Mouse (Mus musculus): ENCODE data around the gene Swsap1. TPM values are rescaled to one million over a fixed set of nuclear protein-coding genes. Genes with fewer than 3 reads are reported as not detected.
A peak's percentile ranks its signal among the peaks of the same experiment; 100 is the strongest.

The Swsap1 gene
- polyA plus RNA-seq, 1 experiment from 2014 or later = 10.2 TPM

DNA sequence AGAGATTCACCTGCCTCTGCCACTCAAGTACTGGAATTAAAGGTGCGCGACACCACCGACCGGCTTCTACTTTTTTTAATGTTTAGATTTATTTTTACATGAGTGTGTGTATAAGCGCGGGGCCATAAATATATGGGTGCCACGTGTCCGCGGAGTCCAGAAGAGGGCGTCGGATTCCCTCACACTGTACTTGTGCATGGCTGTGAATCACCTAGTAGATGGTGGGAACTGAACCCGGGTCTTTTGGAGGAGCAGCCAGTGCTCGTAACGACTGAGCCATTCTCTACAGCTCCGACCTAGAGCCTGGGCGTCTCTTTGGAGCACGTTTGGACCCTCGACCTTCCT lies 358 bp upstream of the Swsap1 start:
- WGBS = under 1% methylated on average over 18 of the region's 18 CpGs
- 0 out of 2 replicates have a peak overlapping the region, but pooled peaks have one; percentile 33 for H3K27ac ChIP-seq (ENCODE audit: low read depth)
- peak overlapping the region; percentile 65 for H3K4me3 ChIP-seq (ENCODE audit: low read depth, low read length)
- H3K9me3 ChIP-seq (ENCODE audit: low read depth, low read length) = no peaks in the 10 kb centered on the region
- H3K9ac ChIP-seq = peak overlapping the region; percentile 27; the same call in 1 of the 2 replicates
- peak; percentile 65 for ATAC-seq (ENCODE audit: insufficient read depth)
- peaks cover 8% of the 10 kb centered on the region; the same call in 1 of the 2 replicates for H3K27me3 ChIP-seq (ENCODE audit: insufficient read depth, low read length)
- peak overlapping the region; percentile 67 for H3K4me2 ChIP-seq
- no peaks in the 10 kb centered on the region for H3K4me1 ChIP-seq (ENCODE audit: insufficient read depth)
- H3K36me3 ChIP-seq (ENCODE audit: insufficient read depth) = no peaks in the 10 kb centered on the region; the same call in 1 of the 2 replicates
- no peak for DNase-seq
- peak; percentile 49 for TF ChIP-seq CTCF (IDR thresholded peaks at IDR 0.05; ENCODE audit: low read depth)

DNA sequence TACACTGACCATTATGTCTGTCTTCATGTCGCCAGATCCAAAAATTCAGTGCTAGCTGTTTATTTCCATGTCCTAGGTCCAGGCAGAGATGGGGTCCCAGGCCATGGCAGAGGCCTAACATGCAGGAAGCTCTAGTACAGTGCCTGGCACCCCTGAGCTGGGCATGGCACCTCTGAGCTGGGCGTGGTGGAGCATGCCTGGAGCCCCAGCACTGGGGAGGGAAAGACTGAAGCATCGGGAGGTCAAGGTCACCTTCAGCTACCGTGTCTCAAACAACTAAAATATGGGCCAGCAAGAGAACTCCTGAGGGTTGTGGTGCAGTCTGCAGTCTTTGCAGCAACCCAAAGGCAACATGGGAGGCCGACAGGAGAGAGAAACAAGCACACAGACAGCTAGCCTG lies 2.8 kb downstream of the Swsap1 start:
- Histone ChIP-seq H3K9me3 (ENCODE audit: low read depth, low read length) (no peaks in the 10 kb centered on the region), H3K36me3 (ENCODE audit: insufficient read depth) (no peaks in the 10 kb centered on the region; the same call in 1 of the 2 replicates), H3K4me1 (ENCODE audit: insufficient read depth) (peaks cover 5% of the 10 kb centered on the region; the same call in 1 of the 2 replicates), H3K9ac (no peak overlapping the region), H3K27me3 (ENCODE audit: insufficient read depth, low read length) (peaks cover 28% of the 10 kb centered on the region), H3K4me2 (no peak overlapping the region), H3K27ac (ENCODE audit: low read depth) (no peak overlapping the region), H3K4me3 (ENCODE audit: low read depth, low read length) (no peak overlapping the region)
- 74% methylated on average over 5 of the region's 5 CpGs for WGBS
- DNase-seq (no peak), ATAC-seq (ENCODE audit: insufficient read depth) (no peak)
- no peak for TF ChIP-seq CTCF (IDR thresholded peaks at IDR 0.05; ENCODE audit: low read depth)

DNA sequence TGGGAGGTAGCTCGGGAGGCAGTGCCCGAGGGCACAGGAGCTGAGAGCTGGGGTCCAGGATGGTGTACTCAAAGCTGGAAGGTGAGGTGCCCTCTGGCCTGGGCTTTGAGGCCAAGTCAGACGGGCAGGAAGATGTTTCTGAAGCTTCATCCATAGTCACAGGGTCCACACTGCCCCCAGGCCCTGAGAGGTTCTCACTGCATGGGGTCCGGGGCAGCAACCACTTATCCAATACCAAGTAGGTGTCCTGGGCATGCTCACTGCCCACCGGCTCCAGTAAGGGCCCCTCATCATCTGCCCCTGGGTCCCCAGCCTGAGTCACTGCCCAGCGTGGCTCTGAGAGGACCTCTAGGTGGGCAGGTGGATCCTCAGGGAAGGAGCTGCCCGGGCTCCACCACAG lies 3.7 kb downstream of the Swsap1 start:
- Histone ChIP-seq H3K9ac (no peak overlapping the region), H3K4me1 (ENCODE audit: insufficient read depth) (peaks cover 5% of the 10 kb centered on the region; the same call in 1 of the 2 replicates), H3K4me2 (no peak overlapping the region), H3K9me3 (ENCODE audit: low read depth, low read length) (no peaks in the 10 kb centered on the region), H3K27me3 (ENCODE audit: insufficient read depth, low read length) (peaks cover 28% of the 10 kb centered on the region), H3K27ac (ENCODE audit: low read depth) (no peak overlapping the region), H3K4me3 (ENCODE audit: low read depth, low read length) (no peak overlapping the region), H3K36me3 (ENCODE audit: insufficient read depth) (no peaks in the 10 kb centered on the region; the same call in 1 of the 2 replicates)
- whole genome bisulfite sequencing = 86% methylated on average over 7 of the region's 7 CpGs
- ATAC-seq (ENCODE audit: insufficient read depth) (no peak), DNase-seq (no peak)
- no peak for TF ChIP-seq CTCF (IDR thresholded peaks at IDR 0.05; ENCODE audit: low read depth)

DNA sequence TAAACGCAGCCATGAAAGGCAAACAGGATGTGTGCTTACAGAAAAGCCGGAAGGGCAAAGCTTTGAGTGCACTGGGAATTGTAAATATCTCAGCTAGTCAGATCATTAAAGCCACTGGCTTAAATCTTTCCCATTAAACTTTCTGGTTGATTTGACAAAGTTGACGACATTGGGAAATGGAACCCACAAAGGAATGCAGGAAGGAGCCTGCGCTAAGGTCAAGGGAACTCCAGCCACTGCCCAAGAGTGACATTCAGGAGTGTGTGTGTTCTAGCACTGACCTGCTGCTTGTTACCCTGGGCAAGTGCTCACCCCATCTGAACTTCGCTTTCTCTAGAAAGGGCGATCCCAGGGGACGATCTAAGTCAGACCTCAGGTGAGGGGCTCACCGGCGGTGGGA lies 4.6 kb downstream of the Swsap1 start:
- Histone ChIP-seq H3K27me3 (ENCODE audit: insufficient read depth, low read length) (peaks cover 28% of the 10 kb centered on the region), H3K4me3 (ENCODE audit: low read depth, low read length) (no peak overlapping the region), H3K9ac (no peak overlapping the region), H3K4me1 (ENCODE audit: insufficient read depth) (peaks cover 5% of the 10 kb centered on the region; the same call in 1 of the 2 replicates), H3K9me3 (ENCODE audit: low read depth, low read length) (no peaks in the 10 kb centered on the region), H3K4me2 (peak overlapping the region; percentile 77; the same call in 1 of the 2 replicates), H3K27ac (ENCODE audit: low read depth) (no peak overlapping the region), H3K36me3 (ENCODE audit: insufficient read depth) (no peaks in the 10 kb centered on the region; the same call in 1 of the 2 replicates)
- TF ChIP-seq CTCF (IDR thresholded peaks at IDR 0.05; ENCODE audit: low read depth) = no peak
- DNase-seq (no peak), ATAC-seq (ENCODE audit: insufficient read depth) (no peak)
- 42% methylated on average over 9 of the region's 9 CpGs for WGBS

DNA sequence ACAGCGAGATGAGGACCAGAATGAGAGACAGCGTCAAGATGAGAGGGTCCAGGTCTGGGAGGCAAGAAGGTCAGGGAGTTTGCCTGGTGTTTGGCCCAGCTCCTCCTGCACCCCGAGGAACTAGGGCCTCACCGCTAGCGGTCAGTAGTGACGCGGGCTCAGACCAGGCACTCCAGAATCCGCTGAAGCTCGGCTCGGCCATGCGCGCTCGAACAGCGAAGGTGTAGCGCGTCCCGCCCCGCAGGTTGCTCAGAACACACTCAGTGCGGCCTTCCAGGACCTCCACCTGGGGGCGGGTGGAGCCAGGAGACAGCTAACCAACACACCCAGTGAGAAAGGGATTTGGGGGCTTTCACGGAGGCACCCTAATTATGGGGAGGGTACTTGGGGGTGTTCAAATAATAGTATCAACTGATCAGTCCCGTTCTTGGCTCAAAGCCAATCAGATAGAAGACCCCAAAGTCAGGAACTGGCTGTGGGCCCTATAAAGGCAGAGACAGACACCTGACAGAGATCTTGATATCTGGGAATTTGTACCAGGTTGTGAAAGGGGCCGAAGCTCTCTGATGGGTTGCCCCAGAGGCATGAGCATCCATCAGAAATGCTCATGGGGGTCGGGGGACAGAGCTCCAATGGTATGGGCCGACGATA lies 5.1 kb downstream of the Swsap1 start:
- peak; percentile 40 for TF ChIP-seq CTCF (IDR thresholded peaks at IDR 0.05; ENCODE audit: low read depth)
- peaks cover 5% of the 10 kb centered on the region; the same call in 1 of the 2 replicates for H3K4me1 ChIP-seq (ENCODE audit: insufficient read depth)
- H3K4me3 ChIP-seq (ENCODE audit: low read depth, low read length) = peak overlapping the region; percentile 45
- no peaks in the 10 kb centered on the region; the same call in 1 of the 2 replicates for H3K36me3 ChIP-seq (ENCODE audit: insufficient read depth)
- H3K27me3 ChIP-seq (ENCODE audit: insufficient read depth, low read length) = peaks cover 28% of the 10 kb centered on the region
- H3K4me2 ChIP-seq = peak overlapping the region; percentile 77
- 11% methylated on average over 26 of the region's 26 CpGs for WGBS
- no peak for ATAC-seq (ENCODE audit: insufficient read depth)
- no peak overlapping the region for H3K27ac ChIP-seq (ENCODE audit: low read depth)
- no peaks in the 10 kb centered on the region for H3K9me3 ChIP-seq (ENCODE audit: low read depth, low read length)
- peak; percentile 56 for DNase-seq
- H3K9ac ChIP-seq = no peak overlapping the region

DNA sequence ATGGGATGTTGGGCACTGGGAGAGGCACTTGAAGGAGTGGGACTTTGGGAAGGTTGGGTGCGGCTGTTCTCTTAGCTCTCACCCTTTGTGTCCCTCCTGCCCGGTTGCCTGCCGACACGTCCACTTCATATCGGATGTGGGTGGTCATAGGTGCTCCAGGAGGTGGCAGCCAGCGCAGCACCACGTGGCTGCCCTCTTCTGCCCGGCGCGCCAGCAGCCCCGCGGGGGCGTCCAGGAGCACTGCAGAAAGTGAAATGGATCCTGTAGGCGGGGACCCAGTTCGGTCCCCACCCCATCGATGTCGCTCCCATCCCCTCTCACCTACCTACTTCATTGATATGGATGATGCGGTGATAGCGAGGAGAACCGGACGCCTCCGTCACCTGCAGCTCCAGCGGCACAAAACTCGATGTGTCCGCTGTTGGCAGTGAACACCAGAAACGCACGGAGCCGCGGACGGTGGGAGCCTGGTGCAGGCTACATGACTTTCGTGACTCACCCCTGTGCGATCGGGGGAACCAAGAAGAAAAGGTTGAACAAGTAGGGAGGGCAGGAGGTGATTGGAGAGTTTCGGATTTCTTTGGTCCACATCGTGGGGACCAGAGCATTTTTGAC lies 5.9 kb downstream of the Swsap1 start:
- Histone ChIP-seq H3K27ac (ENCODE audit: low read depth) (no peak overlapping the region), H3K4me2 (peak overlapping the region; percentile 77), H3K4me1 (ENCODE audit: insufficient read depth) (peaks cover 5% of the 10 kb centered on the region; the same call in 1 of the 2 replicates), H3K9ac (peak overlapping the region; percentile 46), H3K36me3 (ENCODE audit: insufficient read depth) (no peaks in the 10 kb centered on the region; the same call in 1 of the 2 replicates), H3K9me3 (ENCODE audit: low read depth, low read length) (no peaks in the 10 kb centered on the region), H3K4me3 (ENCODE audit: low read depth, low read length) (peak overlapping the region; percentile 45), H3K27me3 (ENCODE audit: insufficient read depth, low read length) (peaks cover 28% of the 10 kb centered on the region)
- ATAC-seq (ENCODE audit: insufficient read depth) (no peak), DNase-seq (no peak)
- no peak for TF ChIP-seq CTCF (IDR thresholded peaks at IDR 0.05; ENCODE audit: low read depth)
- under 1% methylated on average over 35 of the region's 35 CpGs for WGBS

DNA sequence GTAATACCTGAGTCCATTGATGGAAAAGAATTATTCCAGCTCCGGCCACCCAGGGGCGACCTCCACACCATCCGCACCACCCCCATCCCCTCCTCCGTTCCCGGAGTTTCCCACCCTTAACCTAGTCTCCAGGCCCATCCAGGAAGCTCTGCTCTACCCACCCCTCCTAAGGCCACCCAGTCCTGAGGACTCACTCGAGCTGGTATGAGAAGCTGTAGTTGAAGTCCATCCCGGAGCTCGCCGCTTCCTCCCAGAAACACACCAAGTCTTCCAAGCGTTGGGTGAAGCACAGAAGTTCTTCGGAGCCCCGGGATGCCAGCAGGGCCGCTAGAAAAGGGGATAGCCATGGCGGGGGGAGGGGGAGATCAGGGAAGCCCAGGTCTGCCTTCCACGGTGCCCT lies 6.5 kb downstream of the Swsap1 start:
- DNase-seq = no peak
- no peaks in the 10 kb centered on the region; the same call in 1 of the 2 replicates for H3K36me3 ChIP-seq (ENCODE audit: insufficient read depth)
- peak overlapping the region; percentile 45 for H3K4me3 ChIP-seq (ENCODE audit: low read depth, low read length)
- WGBS = 2% methylated on average over 15 of the region's 15 CpGs
- peak; percentile 31; the same call in 1 of the 2 replicates for TF ChIP-seq CTCF (IDR thresholded peaks at IDR 0.05; ENCODE audit: low read depth)
- H3K9ac ChIP-seq = peak overlapping the region; percentile 46
- peaks cover 28% of the 10 kb centered on the region for H3K27me3 ChIP-seq (ENCODE audit: insufficient read depth, low read length)
- H3K4me2 ChIP-seq = peak overlapping the region; percentile 77
- no peaks in the 10 kb centered on the region for H3K9me3 ChIP-seq (ENCODE audit: low read depth, low read length)
- ATAC-seq (ENCODE audit: insufficient read depth) = peak; percentile 61
- no peak overlapping the region for H3K27ac ChIP-seq (ENCODE audit: low read depth)
- peaks cover 5% of the 10 kb centered on the region; the same call in 1 of the 2 replicates for H3K4me1 ChIP-seq (ENCODE audit: insufficient read depth)

Measured in lung, embryonic 14.5 days (tissue).